In genomic region chr11:69080102-69080854, GRCm38 (mm10) we compare ENCODE assay signal across 21 mouse cellular contexts. TPM values are rescaled to one million over a fixed set of nuclear protein-coding genes. Genes with fewer than 3 reads are reported as not detected.
DNase-seq lines count a peak whose midpoint lies in the region; ATAC-seq lines count a peak whose summit lies in the region.
"Had no signal": no experiment of that assay in that cellular context is flagged by ENCODE, and none has a peak within 500 bp of the region (broad histone marks: within the 10 kb centered on the region; RNA-seq: fewer than 3 reads in every experiment).

No protein-coding gene starts in this region.

- H3K4me3 ChIP-seq in kidney, embryonic 14.5 days (ENCODE audit: low read length) = no peak overlapping the region
- H3K4me3 ChIP-seq in midbrain, embryonic 11.5 days (ENCODE audit: low read depth, low read length) = no peak overlapping the region
- no peak overlapping the region for H3K4me3 ChIP-seq in midbrain, embryonic 16.5 days (ENCODE audit: low read depth, low read length)
- H3K4me3 ChIP-seq: erythroblast, embryonic 14.5 days; forebrain, embryonic 13.5 days; gastrocnemius, adult 2 months; heart, embryonic 10.5 days; left cerebral cortex, adult 2 months; megakaryocyte, embryonic 14.5 days; neural tube, embryonic 12.5 days had no signal

- H3K4me1 ChIP-seq in kidney, embryonic 14.5 days (ENCODE audit: control insufficient read depth, insufficient read depth, low read length) = 0 out of 2 replicates have a peak, but pooled peaks cover 4% of the 10 kb centered on the region
- H3K4me1 ChIP-seq in midbrain, embryonic 11.5 days (ENCODE audit: control insufficient read depth, insufficient read depth, low read length) = no peaks in the 10 kb centered on the region
- H3K4me1 ChIP-seq in midbrain, embryonic 16.5 days (ENCODE audit: control insufficient read depth, insufficient read depth, low read length) = no peaks in the 10 kb centered on the region
- H3K4me1 ChIP-seq: forebrain, embryonic 13.5 days; neural tube, embryonic 12.5 days had no signal

- 75% methylated on average over 15 of the region's 15 CpGs for WGBS in kidney, embryonic 14.5 days
- WGBS in midbrain, embryonic 11.5 days = 87% methylated on average over 15 of the region's 15 CpGs
- WGBS in midbrain, embryonic 16.5 days = 86% methylated on average over 15 of the region's 15 CpGs

- no peak overlapping the region for H3K4me2 ChIP-seq in kidney, embryonic 14.5 days (replicated peaks; ENCODE audit: low read depth, low read length)
- H3K4me2 ChIP-seq in midbrain, embryonic 11.5 days = no peak overlapping the region
- no peak overlapping the region for H3K4me2 ChIP-seq in midbrain, embryonic 16.5 days (ENCODE audit: low read length)
- H3K4me2 ChIP-seq: forebrain, embryonic 13.5 days; neural tube, embryonic 12.5 days had no signal

- ATAC-seq in kidney, embryonic 14.5 days (ENCODE audit: low FRiP score, low TSS enrichment) = no peak
- ATAC-seq in midbrain, embryonic 11.5 days (ENCODE audit: low FRiP score) = no peak
- no peak for ATAC-seq in midbrain, embryonic 16.5 days
- no peak for ATAC-seq in erythroblast, adult 5-6 weeks (replicated peaks; ENCODE audit: low FRiP score, poor library complexity, severe bottlenecking)
- ATAC-seq: forebrain, embryonic 13.5 days; hindbrain, postnatal 0 days; Patski had no signal

- DNase-seq in cerebellum, adult 9-11 months = peak; percentile 21
- DNase-seq in cerebellum, postnatal 14 days = no peak
- peak; percentile 54 for DNase-seq in kidney, adult 9 months
- peak; percentile 33 for DNase-seq in midbrain, embryonic 11.5 days (ENCODE audit: low spot score, missing footprints)
- DNase-seq: cerebellum, adult 8-10 months; gastrocnemius, adult 2 months; lung, postnatal 36 days; midbrain, embryonic 14.5 days; thymus, postnatal 14 days had no signal

- H3K36me3 ChIP-seq in kidney, embryonic 14.5 days (ENCODE audit: control insufficient read depth, insufficient read depth, low read length) = no peaks in the 10 kb centered on the region
- H3K36me3 ChIP-seq in midbrain, embryonic 11.5 days (ENCODE audit: control insufficient read depth, insufficient read depth, low read length) = no peaks in the 10 kb centered on the region
- no peaks in the 10 kb centered on the region for H3K36me3 ChIP-seq in midbrain, embryonic 16.5 days (ENCODE audit: control insufficient read depth, insufficient read depth, low read length)
- H3K36me3 ChIP-seq: G1E; heart, embryonic 10.5 days; neural tube, embryonic 12.5 days had no signal

- H3K27ac ChIP-seq in kidney, embryonic 14.5 days (ENCODE audit: low read depth, low read length) = no peak overlapping the region
- no peak overlapping the region for H3K27ac ChIP-seq in midbrain, embryonic 11.5 days (ENCODE audit: low read depth, low read length)
- no peak overlapping the region for H3K27ac ChIP-seq in midbrain, embryonic 16.5 days (ENCODE audit: low read length)
- H3K27ac ChIP-seq: forebrain, embryonic 13.5 days; gastrocnemius, adult 2 months; heart, embryonic 10.5 days; hindbrain, postnatal 0 days; left cerebral cortex, adult 2 months; neural tube, embryonic 12.5 days had no signal

- no peaks in the 10 kb centered on the region for H3K27me3 ChIP-seq in kidney, embryonic 14.5 days (ENCODE audit: control insufficient read depth, insufficient read depth, low read length)
- no peaks in the 10 kb centered on the region for H3K27me3 ChIP-seq in midbrain, embryonic 11.5 days (ENCODE audit: control insufficient read depth, insufficient read depth, low read length)
- no peaks in the 10 kb centered on the region for H3K27me3 ChIP-seq in midbrain, embryonic 16.5 days (ENCODE audit: control insufficient read depth, insufficient read depth, low read depth, low read length)
- H3K27me3 ChIP-seq: forebrain, embryonic 13.5 days; neural tube, embryonic 12.5 days; Patski had no signal

- no peak overlapping the region for H3K9ac ChIP-seq in kidney, embryonic 14.5 days (ENCODE audit: low read depth, low read length)
- no peak overlapping the region for H3K9ac ChIP-seq in midbrain, embryonic 11.5 days (ENCODE audit: low read length)
- H3K9ac ChIP-seq in midbrain, embryonic 16.5 days (ENCODE audit: low read depth, low read length) = no peak overlapping the region
- H3K9ac ChIP-seq: forebrain, embryonic 13.5 days; neural tube, embryonic 12.5 days had no signal

- H3K9me3 ChIP-seq in kidney, embryonic 14.5 days (ENCODE audit: control insufficient read depth, low read length) = no peaks in the 10 kb centered on the region
- no peaks in the 10 kb centered on the region for H3K9me3 ChIP-seq in midbrain, embryonic 11.5 days (ENCODE audit: control insufficient read depth, low read length)
- H3K9me3 ChIP-seq in midbrain, embryonic 16.5 days (replicated peaks; ENCODE audit: control insufficient read depth, low read length, poor library complexity, severe bottlenecking) = no peaks in the 10 kb centered on the region
- H3K9me3 ChIP-seq: forebrain, embryonic 13.5 days; G1E; heart, embryonic 10.5 days; neural tube, embryonic 12.5 days had no signal

RNA-seq across cellular contexts. Expression of gene Vamp2, which starts 8.0 kb away (rescaled TPM):
- 57.5 and 86.5 TPM in 2 replicates for polyA plus RNA-seq in kidney, embryonic 14.5 days (2014; fragmentation: Nextera tagmentation; extraction: Ambion mirVana)
- polyA plus RNA-seq in midbrain, embryonic 11.5 days (2014; fragmentation: Nextera tagmentation; extraction: Ambion mirVana) = 72.4 and 73.5 TPM in 2 replicates
- 335 and 438 TPM in 2 replicates for polyA plus RNA-seq in midbrain, embryonic 16.5 days (2015; fragmentation: Nextera tagmentation; extraction: Ambion mirVana)
- total RNA-seq in erythroblast, adult 5-6 weeks (2015; ENCODE audit: low replicate concordance) = 50.3 and 58.7 TPM in 2 replicates
- total RNA-seq in erythroblast, adult 5-6 weeks (2017; ENCODE audit: low replicate concordance) = 12.4 and 17.8 TPM in 2 replicates

RNA-seq across cellular contexts. Expression of gene Tmem107, which starts 9.7 kb away (rescaled TPM):
- polyA plus RNA-seq in kidney, embryonic 14.5 days (2014; fragmentation: Nextera tagmentation; extraction: Ambion mirVana) = 62.2 and 73.8 TPM in 2 replicates
- 53.5 and 57.7 TPM in 2 replicates for polyA plus RNA-seq in midbrain, embryonic 11.5 days (2014; fragmentation: Nextera tagmentation; extraction: Ambion mirVana)
- 41.2 and 44.0 TPM in 2 replicates for polyA plus RNA-seq in midbrain, embryonic 16.5 days (2015; fragmentation: Nextera tagmentation; extraction: Ambion mirVana)
- 2.3 and 6.1 TPM in 2 replicates for total RNA-seq in erythroblast, adult 5-6 weeks (2015; ENCODE audit: low replicate concordance)
- 2.9 and 3.9 TPM in 2 replicates for total RNA-seq in erythroblast, adult 5-6 weeks (2017; ENCODE audit: low replicate concordance)

RNA-seq across cellular contexts. Expression of gene Per1, which starts 14.7 kb away (rescaled TPM):
- 6.1 and 8.9 TPM in 2 replicates for polyA plus RNA-seq in kidney, embryonic 14.5 days (2014; fragmentation: Nextera tagmentation; extraction: Ambion mirVana)
- polyA plus RNA-seq in midbrain, embryonic 11.5 days (2014; fragmentation: Nextera tagmentation; extraction: Ambion mirVana) = 6.0 and 7.3 TPM in 2 replicates
- 12.4 TPM in 2 replicates for polyA plus RNA-seq in midbrain, embryonic 16.5 days (2015; fragmentation: Nextera tagmentation; extraction: Ambion mirVana)
- 2.3 and 3.1 TPM in 2 replicates for total RNA-seq in erythroblast, adult 5-6 weeks (2015; ENCODE audit: low replicate concordance)
- total RNA-seq in erythroblast, adult 5-6 weeks (2017; ENCODE audit: low replicate concordance) = 1.7 and 1.9 TPM in 2 replicates

RNA-seq across cellular contexts. Expression of gene Borcs6, which starts 20.8 kb away (rescaled TPM):
- 6.6 and 7.5 TPM in 2 replicates for polyA plus RNA-seq in kidney, embryonic 14.5 days (2014; fragmentation: Nextera tagmentation; extraction: Ambion mirVana)
- polyA plus RNA-seq in midbrain, embryonic 11.5 days (2014; fragmentation: Nextera tagmentation; extraction: Ambion mirVana) = 8.8 and 9.8 TPM in 2 replicates
- 15.7 and 20.4 TPM in 2 replicates for polyA plus RNA-seq in midbrain, embryonic 16.5 days (2015; fragmentation: Nextera tagmentation; extraction: Ambion mirVana)
- total RNA-seq in erythroblast, adult 5-6 weeks (2015; ENCODE audit: low replicate concordance) = 2.5 and 3.1 TPM in 2 replicates
- total RNA-seq in erythroblast, adult 5-6 weeks (2017; ENCODE audit: low replicate concordance) = 1.0 and 4.7 TPM in 2 replicates

RNA-seq across cellular contexts. Expression of gene Aurkb, which starts 34.8 kb away (rescaled TPM):
- polyA plus RNA-seq in kidney, embryonic 14.5 days (2014; fragmentation: Nextera tagmentation; extraction: Ambion mirVana) = 145 and 155 TPM in 2 replicates
- polyA plus RNA-seq in midbrain, embryonic 11.5 days (2014; fragmentation: Nextera tagmentation; extraction: Ambion mirVana) = 169 and 171 TPM in 2 replicates
- polyA plus RNA-seq in midbrain, embryonic 16.5 days (2015; fragmentation: Nextera tagmentation; extraction: Ambion mirVana) = 12.6 and 15.4 TPM in 2 replicates
- total RNA-seq in erythroblast, adult 5-6 weeks (2015; ENCODE audit: low replicate concordance) = 32.9 and 35.3 TPM in 2 replicates
- 74.0 and 102 TPM in 2 replicates for total RNA-seq in erythroblast, adult 5-6 weeks (2017; ENCODE audit: low replicate concordance)
- total RNA-seq: gastrocnemius, adult 2 months had no signal

Comparison
In these comparisons a context has a peak if more than half of its experiments do, and no peak if none do; other contexts are left out.
1. DNase-seq: peak in cerebellum, adult 9-11 months (single experiment), kidney, adult 9 months (single experiment) and midbrain, embryonic 11.5 days (single experiment); none in cerebellum, postnatal 14 days (0 of 2).